Mouse (Mus musculus): Measurements from ENCODE around the gene Scfd2. TPM values are rescaled to one million over a fixed set of nuclear protein-coding genes. Genes with fewer than 3 reads are reported as not detected.

The Scfd2 gene
- total and polyA plus RNA-seq, 2 experiments: 8.5 to 11.5 TPM

DNA sequence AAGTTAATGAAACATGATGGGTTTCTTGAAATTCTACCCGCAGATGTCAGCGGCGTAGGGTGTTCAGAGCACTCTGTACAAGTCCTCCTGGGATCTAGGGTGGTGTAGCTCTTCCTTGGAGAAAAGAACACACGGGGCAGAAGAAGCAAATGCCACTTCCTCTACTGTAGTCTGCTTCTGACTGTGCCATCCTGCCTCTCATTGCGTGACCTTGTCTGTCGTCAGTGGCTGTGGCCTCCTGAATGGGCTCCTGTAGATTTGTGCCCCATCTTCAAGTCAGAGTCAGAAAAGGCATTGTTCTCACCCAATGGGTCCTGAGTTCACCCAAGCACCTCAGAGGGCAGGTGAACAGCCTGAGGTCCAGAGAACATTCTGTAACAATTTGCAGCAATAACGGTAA is 367.0 kb downstream of the Scfd2 start:
- TF ChIP-seq POLR2A (IDR thresholded peaks at IDR 0.05; ENCODE audit: extremely low read depth, insufficient read depth, low read length) (no peak), CTCF (IDR thresholded peaks at IDR 0.05; ENCODE audit: low read depth, low read length) (no peak)
- no peak for DNase-seq (ENCODE audit: extremely low read depth, low read depth, low spot score)
- no peak overlapping the region for H3K9ac ChIP-seq (ENCODE audit: low read depth, low read length)
- no peak overlapping the region for H3K4me3 ChIP-seq (ENCODE audit: insufficient read depth, low read depth, low read length)
- WGBS: 89% methylated on average over 7 of the region's 7 CpGs
- H3K4me1 ChIP-seq (ENCODE audit: control insufficient read depth, insufficient read depth, low read length): no peaks in the 10 kb centered on the region
- H3K27ac ChIP-seq (replicated peaks; ENCODE audit: insufficient read depth, low read depth, low read length): no peak overlapping the region
- no peaks in the 10 kb centered on the region for H3K27me3 ChIP-seq (ENCODE audit: control insufficient read depth, insufficient read depth, low read length)
- H3K36me3 ChIP-seq (ENCODE audit: control insufficient read depth, insufficient read depth, low read length): no peaks in the 10 kb centered on the region
- H3K79me2 ChIP-seq (ENCODE audit: control insufficient read depth, insufficient read depth, low read length): no peaks in the 10 kb centered on the region

DNA sequence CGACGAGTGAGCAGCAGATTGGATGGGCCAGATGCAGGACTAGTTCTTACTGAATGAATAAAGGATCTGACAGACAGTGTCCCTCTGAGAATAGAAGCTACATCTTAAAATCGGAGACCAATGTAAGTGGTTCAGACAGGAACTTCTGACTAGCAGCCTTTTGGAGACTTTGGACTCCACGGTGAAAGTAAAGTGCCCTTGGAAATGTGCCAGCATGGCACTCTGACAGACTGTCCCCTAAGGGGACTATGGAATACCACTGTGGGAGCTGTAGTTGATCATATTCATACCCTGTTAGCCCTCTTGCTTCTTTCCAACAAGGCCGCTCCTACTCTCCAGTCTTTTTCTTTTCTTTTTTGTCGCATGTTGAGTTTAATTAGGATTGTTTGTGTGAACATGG is 368.4 kb downstream of the Scfd2 start:
- 73% methylated on average over 6 of the region's 6 CpGs for WGBS
- DNase-seq (ENCODE audit: extremely low read depth, low read depth, low spot score): no peak
- no peak for TF ChIP-seq POLR2A (IDR thresholded peaks at IDR 0.05; ENCODE audit: extremely low read depth, insufficient read depth, low read length)
- no peak for TF ChIP-seq CTCF (IDR thresholded peaks at IDR 0.05; ENCODE audit: low read depth, low read length)

DNA sequence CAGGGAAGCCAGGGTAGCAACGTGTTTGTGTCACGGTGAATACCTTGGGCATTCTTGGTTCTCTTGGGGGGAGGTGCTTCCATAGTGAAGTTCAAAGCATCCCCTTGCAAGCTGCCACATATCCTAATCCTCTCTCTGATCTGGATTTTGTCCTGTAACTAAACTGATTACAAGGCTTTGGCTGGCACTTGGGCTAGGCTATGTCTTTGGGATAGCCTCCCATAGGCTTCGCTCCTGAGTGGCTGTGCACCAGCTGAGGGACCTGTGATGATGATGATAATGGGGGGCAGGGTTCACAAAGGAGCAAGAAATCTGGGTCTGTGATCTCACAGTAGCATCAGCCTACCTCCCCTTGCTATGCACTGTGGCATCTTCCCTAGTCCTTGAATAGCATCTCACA is 369.5 kb downstream of the Scfd2 start:
- H3K27me3 ChIP-seq (ENCODE audit: control insufficient read depth, insufficient read depth, low read length): no peaks in the 10 kb centered on the region
- no peak overlapping the region for H3K4me3 ChIP-seq (ENCODE audit: insufficient read depth, low read depth, low read length)
- H3K9ac ChIP-seq (ENCODE audit: low read depth, low read length): no peak overlapping the region
- no peak overlapping the region for H3K27ac ChIP-seq (replicated peaks; ENCODE audit: insufficient read depth, low read depth, low read length)
- no peaks in the 10 kb centered on the region for H3K4me1 ChIP-seq (ENCODE audit: control insufficient read depth, insufficient read depth, low read length)
- DNase-seq (ENCODE audit: extremely low read depth, low read depth, low spot score): no peak
- TF ChIP-seq POLR2A (IDR thresholded peaks at IDR 0.05; ENCODE audit: extremely low read depth, insufficient read depth, low read length): no peak
- TF ChIP-seq CTCF (IDR thresholded peaks at IDR 0.05; ENCODE audit: low read depth, low read length): no peak
- 86% methylated on average over 3 of the region's 3 CpGs for WGBS
- no peaks in the 10 kb centered on the region for H3K36me3 ChIP-seq (ENCODE audit: control insufficient read depth, insufficient read depth, low read length)
- no peaks in the 10 kb centered on the region for H3K79me2 ChIP-seq (ENCODE audit: control insufficient read depth, insufficient read depth, low read length)

More for the DNA sequence above, 368.4 kb downstream of the Scfd2 start:
- no peaks in the 10 kb centered on the region for H3K36me3 ChIP-seq (ENCODE audit: control insufficient read depth, insufficient read depth, low read length)
- H3K79me2 ChIP-seq (ENCODE audit: control insufficient read depth, insufficient read depth, low read length): no peaks in the 10 kb centered on the region
- no peaks in the 10 kb centered on the region for H3K4me1 ChIP-seq (ENCODE audit: control insufficient read depth, insufficient read depth, low read length)
- H3K27me3 ChIP-seq (ENCODE audit: control insufficient read depth, insufficient read depth, low read length): no peaks in the 10 kb centered on the region
- no peak overlapping the region for H3K9ac ChIP-seq (ENCODE audit: low read depth, low read length)
- H3K27ac ChIP-seq (replicated peaks; ENCODE audit: insufficient read depth, low read depth, low read length): no peak overlapping the region
- no peak overlapping the region for H3K4me3 ChIP-seq (ENCODE audit: insufficient read depth, low read depth, low read length)

DNA sequence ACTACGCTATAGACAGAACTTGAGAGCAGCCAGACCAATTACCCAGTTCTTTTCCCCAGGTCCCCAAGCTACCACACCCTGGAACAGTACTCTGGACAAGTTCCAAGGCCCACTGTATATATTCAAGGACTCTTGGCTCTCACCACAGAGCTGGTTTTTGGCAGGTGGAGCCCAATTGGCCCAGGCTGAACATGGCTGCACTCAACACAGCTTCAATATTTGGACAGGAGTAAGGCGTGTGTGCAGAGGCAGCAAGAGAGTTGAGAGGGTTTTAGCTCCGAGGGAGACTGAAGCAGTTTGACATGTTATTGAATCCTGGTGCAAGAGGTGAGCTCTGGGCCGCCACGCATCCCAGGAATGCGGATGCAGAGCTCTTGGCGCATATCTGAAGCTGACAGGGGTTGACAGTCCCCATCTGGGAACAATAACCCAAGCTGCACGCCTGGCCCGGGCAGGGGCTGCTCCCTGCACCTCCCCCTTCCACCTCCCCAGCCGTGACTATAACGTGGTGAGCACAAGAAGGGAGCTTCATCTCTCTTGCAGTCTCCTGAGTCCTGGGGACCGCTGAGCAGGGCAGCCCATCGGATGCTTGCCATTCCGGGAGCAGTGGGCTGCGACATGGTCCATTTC is 370.1 kb downstream of the Scfd2 start:
- Histone ChIP-seq H3K27me3 (ENCODE audit: control insufficient read depth, insufficient read depth, low read length) (no peaks in the 10 kb centered on the region), H3K9ac (ENCODE audit: low read depth, low read length) (no peak overlapping the region), H3K4me3 (ENCODE audit: insufficient read depth, low read depth, low read length) (no peak overlapping the region), H3K36me3 (ENCODE audit: control insufficient read depth, insufficient read depth, low read length) (no peaks in the 10 kb centered on the region), H3K79me2 (ENCODE audit: control insufficient read depth, insufficient read depth, low read length) (no peaks in the 10 kb centered on the region), H3K27ac (replicated peaks; ENCODE audit: insufficient read depth, low read depth, low read length) (no peak overlapping the region), H3K4me1 (ENCODE audit: control insufficient read depth, insufficient read depth, low read length) (no peaks in the 10 kb centered on the region)
- DNase-seq (ENCODE audit: extremely low read depth, low read depth, low spot score): no peak
- TF ChIP-seq POLR2A (IDR thresholded peaks at IDR 0.05; ENCODE audit: extremely low read depth, insufficient read depth, low read length): no peak
- TF ChIP-seq CTCF (IDR thresholded peaks at IDR 0.05; ENCODE audit: low read depth, low read length): no peak
- 64% methylated on average over 15 of the region's 15 CpGs for WGBS

DNA sequence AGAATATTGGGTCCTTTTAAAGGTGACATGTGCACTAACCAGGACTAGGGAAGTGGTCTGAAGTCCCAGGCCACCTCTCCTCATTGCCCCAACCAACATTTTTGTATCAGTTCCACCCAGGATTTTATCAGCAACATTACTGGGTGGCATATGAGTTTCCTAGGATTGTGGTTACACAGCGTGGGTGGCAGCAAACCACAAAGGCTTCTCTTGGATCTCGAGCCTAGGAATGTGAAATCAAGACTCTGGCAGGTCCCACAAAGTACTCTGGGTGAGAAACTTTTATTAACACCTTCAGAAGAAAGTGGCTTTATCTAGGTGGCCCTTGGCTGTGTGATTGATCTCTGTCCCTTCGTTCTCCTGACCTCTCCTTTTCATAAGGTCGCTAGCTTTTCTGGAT is 371.2 kb downstream of the Scfd2 start:
- no peak for DNase-seq (ENCODE audit: extremely low read depth, low read depth, low spot score)
- no peaks in the 10 kb centered on the region for H3K4me1 ChIP-seq (ENCODE audit: control insufficient read depth, insufficient read depth, low read length)
- TF ChIP-seq CTCF (IDR thresholded peaks at IDR 0.05; ENCODE audit: low read depth, low read length) (no peak), POLR2A (IDR thresholded peaks at IDR 0.05; ENCODE audit: extremely low read depth, insufficient read depth, low read length) (no peak)
- H3K27me3 ChIP-seq (ENCODE audit: control insufficient read depth, insufficient read depth, low read length): no peaks in the 10 kb centered on the region
- no peaks in the 10 kb centered on the region for H3K36me3 ChIP-seq (ENCODE audit: control insufficient read depth, insufficient read depth, low read length)
- WGBS: 70% methylated on average over 4 of the region's 4 CpGs
- H3K9ac ChIP-seq (ENCODE audit: low read depth, low read length): no peak overlapping the region
- no peak overlapping the region for H3K4me3 ChIP-seq (ENCODE audit: insufficient read depth, low read depth, low read length)
- H3K27ac ChIP-seq (replicated peaks; ENCODE audit: insufficient read depth, low read depth, low read length): no peak overlapping the region
- H3K79me2 ChIP-seq (ENCODE audit: control insufficient read depth, insufficient read depth, low read length): no peaks in the 10 kb centered on the region

DNA sequence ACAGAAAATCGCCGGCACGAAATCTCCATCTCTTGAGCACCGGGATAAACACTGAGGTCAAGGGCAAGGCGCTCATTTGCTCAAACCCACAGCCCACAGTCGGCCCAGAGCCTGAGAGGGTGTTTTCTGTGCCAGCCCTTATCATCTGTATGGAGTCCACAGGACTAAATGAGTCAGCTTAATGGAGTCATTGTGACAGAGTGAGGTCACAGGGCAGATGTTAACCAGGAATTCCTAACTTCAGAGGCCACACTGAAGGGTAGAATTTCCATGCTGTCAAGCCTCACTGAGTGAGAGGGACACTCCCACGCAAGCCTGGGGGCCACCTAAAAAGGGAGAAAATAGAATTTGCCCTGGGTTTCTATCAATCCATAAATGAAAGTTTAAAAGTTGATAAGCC is 371.7 kb downstream of the Scfd2 start:
- no peak overlapping the region for H3K4me3 ChIP-seq (ENCODE audit: insufficient read depth, low read depth, low read length)
- H3K9ac ChIP-seq (ENCODE audit: low read depth, low read length): no peak overlapping the region
- H3K27me3 ChIP-seq (ENCODE audit: control insufficient read depth, insufficient read depth, low read length): no peaks in the 10 kb centered on the region
- 54% methylated on average over 7 of the region's 7 CpGs for WGBS
- no peak overlapping the region for H3K27ac ChIP-seq (replicated peaks; ENCODE audit: insufficient read depth, low read depth, low read length)
- TF ChIP-seq POLR2A (IDR thresholded peaks at IDR 0.05; ENCODE audit: extremely low read depth, insufficient read depth, low read length): no peak
- no peak for TF ChIP-seq CTCF (IDR thresholded peaks at IDR 0.05; ENCODE audit: low read depth, low read length)
- no peaks in the 10 kb centered on the region for H3K4me1 ChIP-seq (ENCODE audit: control insufficient read depth, insufficient read depth, low read length)
- no peak for DNase-seq (ENCODE audit: extremely low read depth, low read depth, low spot score)
- no peaks in the 10 kb centered on the region for H3K79me2 ChIP-seq (ENCODE audit: control insufficient read depth, insufficient read depth, low read length)
- no peaks in the 10 kb centered on the region for H3K36me3 ChIP-seq (ENCODE audit: control insufficient read depth, insufficient read depth, low read length)

Data from liver, adult 2 months (tissue).